Mouse (Mus musculus) spleen, postnatal 14 days (tissue): ENCODE measurements around the gene Egln3.

Experiments
- DNase-seq, 2 experiments: peaks; one replicate each; pipeline ENCODE4 v3.0.0; 2021 to 2022; ENCODE audit warnings: low spot score in 2 of 2

Gene Egln3

GRCm38 (mm10) chr12:54203656-54204045, at the start of gene Egln3:
Gene Egln3, minus strand, starts transcription at chr12:54203860.
- peak; percentile 63 to 73 for DNase-seq

GRCm38 (mm10) chr12:54253449-54253848, 49.8 kb upstream of the Egln3 start:
- DNase-seq: no peak

- DNase-seq: no peak
Measured at GRCm38 (mm10) chr12:54251942-54252400, 48.3 kb upstream of the Egln3 start.

- DNase-seq: no peak
Measured at GRCm38 (mm10) chr12:54247835-54248234, 44.2 kb upstream of the Egln3 start.

GRCm38 (mm10) chr12:54243158-54243557, 39.5 kb upstream of the Egln3 start:
- no peak for DNase-seq

GRCm38 (mm10) chr12:54241976-54242375, 38.3 kb upstream of the Egln3 start:
- DNase-seq: no peak

- no peak for DNase-seq
Measured at GRCm38 (mm10) chr12:54233794-54234193, 30.1 kb upstream of the Egln3 start.

GRCm38 (mm10) chr12:54232996-54233603, 29.4 kb upstream of the Egln3 start:
- no peak for DNase-seq

- no peak for DNase-seq
Measured at GRCm38 (mm10) chr12:54232456-54232855, 28.8 kb upstream of the Egln3 start.

- DNase-seq: no peak
Measured at GRCm38 (mm10) chr12:54227551-54227950, 23.9 kb upstream of the Egln3 start.

GRCm38 (mm10) chr12:54226341-54226740, 22.7 kb upstream of the Egln3 start:
- DNase-seq: no peak

- DNase-seq: no peak
Measured at GRCm38 (mm10) chr12:54225610-54226009, 21.9 kb upstream of the Egln3 start.

- DNase-seq: no peak
Measured at GRCm38 (mm10) chr12:54225090-54225489, 21.4 kb upstream of the Egln3 start.

GRCm38 (mm10) chr12:54222036-54222760, 18.5 kb upstream of the Egln3 start:
- DNase-seq: no peak

GRCm38 (mm10) chr12:54216673-54217072, 13.0 kb upstream of the Egln3 start:
- no peak for DNase-seq

- no peak for DNase-seq
Measured at GRCm38 (mm10) chr12:54214426-54214825, 10.8 kb upstream of the Egln3 start.

- no peak for DNase-seq
Measured at GRCm38 (mm10) chr12:54213871-54214270, 10.2 kb upstream of the Egln3 start.

- DNase-seq: no peak
Measured at GRCm38 (mm10) chr12:54213230-54213629, 9.6 kb upstream of the Egln3 start.

GRCm38 (mm10) chr12:54209182-54209563, 5.5 kb upstream of the Egln3 start:
- DNase-seq: no peak

GRCm38 (mm10) chr12:54208433-54209181, 4.9 kb upstream of the Egln3 start:
- no peak for DNase-seq

GRCm38 (mm10) chr12:54205731-54206130, 2.1 kb upstream of the Egln3 start:
- no peak for DNase-seq

GRCm38 (mm10) chr12:54205195-54205594, 1.5 kb upstream of the Egln3 start:
- DNase-seq: peak; percentile 13 to 31
